Mouse (Mus musculus) liver, adult 2 months (tissue): ENCODE measurements around the gene Serpina3j.
"Not testable (repeated sequence)": the region's sequence is repeated elsewhere in the genome, so short reads cannot be mapped to it uniquely, and the experiment has no call there.

ENCODE experiments used
- CTCF ChIP-seq: fragments of 200-500 bp; IDR thresholded peaks from 2 replicates; pipeline ENCODE4 v1.5.1; 2011; ENCODE audit warnings: low read depth, low read length, control low read depth
- POLR2A ChIP-seq: fragments of 200-500 bp; IDR thresholded peaks from 2 replicates; pipeline ENCODE4 v1.6.1; 2011; ENCODE audit warnings: low read length, control low read depth; ENCODE audit not compliant: insufficient read depth; ENCODE audit errors: extremely low read depth

DNA sequence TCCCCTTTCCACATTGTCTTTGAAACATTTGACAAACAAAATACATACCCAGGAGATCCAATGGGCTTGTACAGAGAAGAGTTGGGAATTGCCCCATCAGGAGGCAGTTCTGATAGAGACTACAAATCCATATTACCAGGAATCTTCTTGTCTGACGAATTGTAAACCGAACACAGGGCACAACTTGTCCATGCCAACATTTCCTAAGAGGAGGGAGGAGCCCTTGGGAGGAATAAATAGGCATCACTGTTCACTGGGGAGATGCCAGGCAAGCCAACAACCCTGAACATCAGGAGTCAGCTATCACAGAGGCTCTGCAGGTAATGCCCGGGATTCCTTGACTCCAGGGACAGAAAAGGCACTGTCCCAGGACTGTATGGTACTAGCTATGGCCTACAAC, 23.9 kb downstream of the Serpina3j start, which contains the start of the genes Serpina3k and Serpina3m:
- TF ChIP-seq CTCF: not testable (repeated sequence)
- TF ChIP-seq POLR2A: peak; percentile 38; the same call in 1 of the 2 replicates
